Mouse (Mus musculus): ENCODE data around the gene Gm9918.

Gm9918 gene

DNA sequence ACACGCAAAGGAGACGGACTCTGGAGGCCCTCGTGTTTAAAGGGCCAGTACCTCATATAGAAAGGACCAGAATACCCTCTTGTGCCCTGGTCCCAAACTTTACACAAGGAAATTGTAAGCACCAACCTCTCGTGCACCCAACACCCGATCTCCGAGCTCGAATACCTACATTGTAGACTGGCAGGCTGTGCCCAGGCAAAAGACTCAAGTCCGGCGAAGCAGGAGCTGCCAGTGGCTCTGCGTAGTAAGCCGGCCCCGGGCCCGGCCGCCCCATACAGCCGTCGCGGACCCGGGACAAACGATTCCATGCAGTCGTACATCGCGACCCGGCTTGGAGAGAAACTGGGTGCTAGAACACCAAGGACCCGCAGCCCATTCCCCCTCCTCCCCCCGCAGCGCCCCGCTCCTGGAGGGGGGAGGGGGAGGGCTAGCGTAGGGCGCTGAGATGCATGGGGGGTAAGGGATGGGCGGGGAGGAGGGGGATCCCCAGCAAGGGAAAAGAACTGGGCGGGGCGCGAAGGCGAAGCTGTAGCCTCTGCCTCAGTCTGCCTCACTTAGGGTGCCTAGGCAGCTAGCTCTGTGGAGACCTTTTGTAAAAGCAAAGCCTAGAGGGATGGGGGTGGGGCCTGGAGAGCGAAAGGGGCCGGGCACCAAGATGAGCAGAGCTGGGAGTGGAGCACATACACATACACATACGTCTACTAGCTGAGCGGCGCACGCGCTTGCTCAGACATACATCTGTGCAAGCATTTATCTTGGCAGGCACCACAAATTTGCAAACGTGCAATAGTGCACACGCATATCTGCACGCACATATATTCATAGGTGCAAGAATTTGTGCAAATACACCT is 24.2 kb upstream of the Gm9918 start:
- DNase-seq (ENCODE audit: low spot score) = peak; percentile 70

DNA sequence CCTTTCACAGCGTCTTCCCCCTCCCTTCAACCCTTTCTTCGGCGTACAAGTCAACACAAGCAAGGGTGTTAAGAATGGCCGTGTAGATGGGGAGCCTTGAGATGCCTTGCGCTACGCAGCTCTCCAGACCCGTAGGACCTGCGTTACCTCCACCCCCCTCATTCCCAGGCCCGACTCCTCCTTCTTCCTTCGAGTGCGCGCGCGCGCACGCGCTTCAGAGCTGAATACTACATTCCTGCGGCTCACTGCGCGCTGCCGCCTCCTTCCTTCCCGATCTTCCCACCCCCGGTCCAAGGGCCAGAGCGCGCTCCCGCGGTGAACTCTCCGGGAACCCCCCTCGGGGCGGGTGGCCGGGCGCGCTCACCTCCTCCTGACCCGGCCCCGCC is 23.5 kb upstream of the Gm9918 start:
- DNase-seq (ENCODE audit: low spot score) = peak; percentile 94

DNA sequence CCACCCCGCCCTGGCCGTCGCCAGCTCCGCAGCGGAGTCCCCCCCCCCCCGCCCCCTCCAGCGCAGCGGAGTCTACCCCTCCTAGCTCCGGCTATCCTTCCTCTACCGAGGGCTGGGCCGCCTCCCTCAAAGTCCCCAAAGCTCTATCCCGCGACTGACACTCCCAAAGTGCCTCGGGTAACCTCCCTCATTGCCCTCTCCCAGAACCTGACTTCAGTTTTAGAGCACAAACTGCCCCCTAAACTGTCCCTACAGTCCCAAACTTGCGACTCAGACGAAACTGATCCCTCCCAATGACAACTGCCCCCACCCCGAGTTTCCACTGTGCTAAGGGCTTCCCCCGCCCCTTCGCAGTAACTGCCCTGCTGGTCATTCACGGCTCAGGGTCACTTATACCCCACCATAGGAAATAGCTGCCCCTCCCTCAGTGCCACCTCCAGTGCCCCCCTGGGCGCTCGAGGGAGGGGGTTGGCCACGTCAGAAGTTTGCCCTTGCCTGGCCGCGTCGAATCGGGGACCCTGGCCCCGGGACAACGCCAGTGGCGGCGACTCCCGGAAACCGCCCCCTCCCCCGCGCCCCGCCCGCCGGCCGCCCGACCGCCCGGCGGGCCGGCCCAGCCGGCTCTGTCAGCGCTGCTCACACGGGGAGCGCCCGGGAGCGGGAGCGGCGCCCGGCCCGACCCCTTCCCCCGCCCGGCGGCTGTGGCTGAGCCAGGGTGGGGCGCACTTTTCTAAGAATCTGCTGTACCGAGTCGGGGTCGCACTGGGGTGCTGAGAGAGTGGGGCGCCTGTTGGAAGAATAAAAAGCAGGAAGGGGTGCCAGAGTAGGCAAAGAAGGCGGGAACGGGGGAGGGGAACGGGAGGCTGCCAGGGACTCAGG is 22.9 kb upstream of the Gm9918 start:
- peak; percentile 79 for DNase-seq (ENCODE audit: low spot score)

DNA sequence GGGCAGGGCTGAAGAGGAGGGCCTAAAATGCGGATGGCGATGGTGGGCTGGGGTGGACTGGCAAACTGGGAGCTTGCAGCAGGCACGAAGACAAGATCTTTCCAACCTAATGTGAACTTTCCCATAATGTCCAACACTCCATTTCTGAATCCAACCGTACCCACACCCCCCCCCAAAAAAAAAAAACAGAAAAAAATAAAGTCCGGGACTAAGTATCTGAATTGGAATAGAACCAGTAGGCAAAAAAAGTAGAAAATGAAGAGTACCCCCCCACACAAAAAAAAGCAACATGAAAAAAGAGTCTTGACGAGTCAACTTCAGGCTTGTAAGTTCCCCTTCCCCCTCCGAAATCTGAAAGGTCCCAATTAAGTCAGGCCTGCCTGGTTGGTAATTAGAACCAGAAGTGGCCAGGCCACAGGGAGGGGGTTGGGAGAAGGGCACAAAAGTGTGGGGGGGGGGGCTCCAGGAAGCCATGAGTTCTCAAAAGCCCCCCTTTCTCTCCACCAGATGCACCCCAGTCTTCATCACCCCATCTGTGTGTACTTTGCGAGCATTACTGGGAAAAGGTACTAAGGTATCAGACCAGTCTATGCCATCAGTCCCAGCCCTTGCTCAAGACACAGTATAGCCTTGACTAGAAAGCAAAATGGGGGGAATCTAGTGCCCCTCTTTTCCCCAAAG is 22.1 kb upstream of the Gm9918 start:
- no peak for DNase-seq (ENCODE audit: low spot score)

DNA sequence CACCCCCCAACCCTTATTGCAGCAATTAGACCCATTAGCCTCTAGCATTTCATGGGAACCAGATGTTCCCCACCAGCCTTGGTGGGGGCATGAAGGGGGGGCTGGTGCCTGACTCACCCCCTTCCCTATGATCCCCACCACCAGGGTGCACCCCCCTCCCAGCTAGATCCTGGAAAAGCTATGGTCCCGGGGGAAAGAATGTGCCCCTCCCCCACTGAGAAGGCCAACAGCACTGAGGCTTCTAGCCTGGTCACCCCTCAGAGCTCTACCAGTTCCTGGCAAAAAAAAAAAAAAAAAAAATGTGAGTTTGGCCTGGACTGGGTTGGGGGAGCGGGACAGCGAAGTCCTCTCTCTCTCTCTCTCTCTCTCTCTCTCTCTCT is 21.6 kb upstream of the Gm9918 start:
- no peak for DNase-seq (ENCODE audit: low spot score)

DNA sequence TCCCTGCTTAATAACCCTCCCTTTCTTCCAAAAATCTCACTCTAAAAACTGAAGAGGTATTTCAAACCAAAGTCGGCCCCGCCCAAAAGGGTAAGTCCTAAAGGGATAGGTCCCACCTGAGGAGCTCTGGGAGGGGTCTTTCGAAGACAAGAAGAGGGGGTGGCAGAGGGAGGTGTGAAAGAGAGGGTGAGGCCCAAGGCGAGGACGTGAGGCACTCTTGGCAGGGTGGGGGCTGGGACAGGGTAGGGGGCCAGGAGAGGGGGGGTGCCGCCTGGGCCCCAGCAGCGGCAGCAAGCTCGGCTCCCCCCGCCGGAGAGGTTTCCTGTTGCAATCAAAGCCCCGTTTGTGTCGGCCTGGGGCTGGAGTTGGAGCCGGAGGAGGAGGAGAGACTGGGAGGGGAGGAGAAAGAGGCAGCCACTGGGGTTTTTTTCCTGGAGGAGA is 21.1 kb upstream of the Gm9918 start:
- DNase-seq (ENCODE audit: low spot score) = no peak

DNA sequence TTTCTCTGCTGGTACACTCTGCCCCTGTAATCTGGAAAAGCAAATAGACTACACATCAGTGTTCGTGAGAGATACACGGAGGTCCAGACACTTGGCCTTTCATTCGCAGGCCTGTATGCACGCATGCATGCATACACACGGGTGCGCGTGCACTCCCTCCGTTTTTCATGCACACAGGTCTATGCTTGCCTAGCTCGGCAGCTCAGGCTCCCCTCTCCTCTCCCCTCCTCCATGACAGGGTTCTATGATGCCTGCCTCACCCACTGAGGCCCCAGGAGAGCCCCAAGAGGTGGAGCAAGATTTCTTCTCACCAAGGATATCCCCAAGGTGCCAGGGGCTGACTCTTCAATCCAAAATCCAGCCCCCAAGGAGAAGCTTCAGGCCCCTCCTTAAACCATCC is 20.4 kb upstream of the Gm9918 start:
- no peak for DNase-seq (ENCODE audit: low spot score)

DNA sequence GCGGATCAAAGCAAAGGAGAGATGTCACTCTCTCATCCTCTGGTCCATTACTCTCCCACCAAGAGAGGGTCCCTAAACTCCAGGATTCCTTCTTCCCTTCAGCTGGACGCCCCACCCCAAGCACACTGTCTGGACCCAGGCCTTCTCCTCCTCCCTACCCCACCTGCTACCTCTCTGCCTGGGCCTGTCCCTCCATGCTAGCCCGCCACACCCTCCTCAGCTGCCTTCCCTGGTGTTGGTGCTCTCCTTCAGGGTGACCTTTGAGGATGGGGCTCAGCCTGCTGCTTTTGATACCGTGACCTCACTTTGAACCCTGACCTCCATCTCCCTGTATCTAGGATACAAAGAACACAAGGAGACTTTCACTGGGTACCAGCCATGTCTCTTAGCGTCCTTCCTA is 19.8 kb upstream of the Gm9918 start:
- DNase-seq (ENCODE audit: low spot score) = no peak

DNA sequence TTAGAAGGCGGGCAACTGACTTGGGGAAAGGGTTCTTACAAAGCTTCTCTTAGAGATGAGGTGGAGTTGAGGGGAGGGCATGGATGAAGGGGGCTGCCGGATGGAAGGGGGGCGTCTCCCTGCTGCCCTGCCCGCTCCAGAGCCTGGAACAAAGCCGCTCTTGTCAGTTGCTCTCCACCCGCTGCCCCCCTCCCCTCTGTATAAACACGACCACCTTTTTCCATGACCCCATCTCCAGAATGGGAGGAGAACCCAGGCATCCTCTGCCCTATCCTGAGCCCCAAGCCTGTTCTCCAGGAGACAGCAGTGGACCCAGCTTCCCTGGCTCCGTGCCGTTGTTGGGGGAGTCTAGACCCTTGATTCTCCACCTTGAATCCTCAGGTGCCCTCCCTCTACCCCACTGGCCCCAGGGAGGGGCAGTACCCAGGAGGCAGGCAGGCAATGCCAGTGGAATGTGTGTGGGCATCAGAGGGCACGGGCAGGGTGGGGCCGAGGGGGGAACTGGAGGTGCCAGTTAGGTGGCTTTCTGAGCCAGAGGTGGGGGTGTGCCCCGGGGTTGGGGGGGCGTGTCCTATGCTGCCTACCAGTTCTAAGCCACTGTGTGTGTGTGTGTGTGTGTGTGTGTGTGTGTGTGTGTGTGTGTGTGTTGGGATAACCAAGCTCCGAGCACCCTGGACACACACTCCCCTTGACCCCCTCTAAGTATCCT is 14.7 kb upstream of the Gm9918 start:
- no peak for DNase-seq (ENCODE audit: low spot score)

DNA sequence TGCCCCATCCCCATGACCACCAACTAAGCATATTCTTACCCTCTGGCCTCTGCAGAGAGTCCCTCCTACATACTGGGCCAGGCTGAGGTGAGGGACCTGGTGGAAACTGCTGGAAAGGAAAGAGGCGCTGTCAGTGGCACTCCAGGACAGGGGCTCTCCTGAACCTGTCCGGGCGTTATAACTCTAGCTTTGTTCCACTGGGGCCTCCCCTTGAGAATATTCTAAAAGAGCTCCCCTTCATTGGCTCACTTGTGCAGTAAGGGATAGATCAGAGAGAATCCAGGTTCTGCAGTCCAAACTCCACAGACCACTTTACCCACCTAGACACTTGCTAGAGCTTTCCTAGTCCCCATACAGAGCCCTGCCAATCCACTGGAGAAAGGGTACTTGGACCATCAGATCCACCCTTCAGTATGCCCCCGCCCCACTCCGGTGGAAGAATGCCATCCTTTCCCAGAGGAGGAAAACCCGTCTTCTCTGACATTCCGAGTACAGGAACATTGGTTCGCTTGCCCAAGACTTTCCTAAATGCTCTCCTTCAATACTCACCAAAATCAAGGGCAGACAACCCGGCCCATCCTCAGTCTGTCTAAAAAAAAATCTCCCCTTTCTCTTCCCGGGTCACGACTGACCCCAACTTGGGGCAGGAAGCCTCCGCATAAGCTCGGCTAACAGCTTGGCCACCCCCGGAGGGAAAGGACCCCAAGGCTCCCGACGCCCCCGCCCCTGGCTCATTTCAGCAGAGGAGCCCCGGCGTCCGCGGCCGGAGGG is 13.7 kb upstream of the Gm9918 start:
- no peak for DNase-seq (ENCODE audit: low spot score)

DNA sequence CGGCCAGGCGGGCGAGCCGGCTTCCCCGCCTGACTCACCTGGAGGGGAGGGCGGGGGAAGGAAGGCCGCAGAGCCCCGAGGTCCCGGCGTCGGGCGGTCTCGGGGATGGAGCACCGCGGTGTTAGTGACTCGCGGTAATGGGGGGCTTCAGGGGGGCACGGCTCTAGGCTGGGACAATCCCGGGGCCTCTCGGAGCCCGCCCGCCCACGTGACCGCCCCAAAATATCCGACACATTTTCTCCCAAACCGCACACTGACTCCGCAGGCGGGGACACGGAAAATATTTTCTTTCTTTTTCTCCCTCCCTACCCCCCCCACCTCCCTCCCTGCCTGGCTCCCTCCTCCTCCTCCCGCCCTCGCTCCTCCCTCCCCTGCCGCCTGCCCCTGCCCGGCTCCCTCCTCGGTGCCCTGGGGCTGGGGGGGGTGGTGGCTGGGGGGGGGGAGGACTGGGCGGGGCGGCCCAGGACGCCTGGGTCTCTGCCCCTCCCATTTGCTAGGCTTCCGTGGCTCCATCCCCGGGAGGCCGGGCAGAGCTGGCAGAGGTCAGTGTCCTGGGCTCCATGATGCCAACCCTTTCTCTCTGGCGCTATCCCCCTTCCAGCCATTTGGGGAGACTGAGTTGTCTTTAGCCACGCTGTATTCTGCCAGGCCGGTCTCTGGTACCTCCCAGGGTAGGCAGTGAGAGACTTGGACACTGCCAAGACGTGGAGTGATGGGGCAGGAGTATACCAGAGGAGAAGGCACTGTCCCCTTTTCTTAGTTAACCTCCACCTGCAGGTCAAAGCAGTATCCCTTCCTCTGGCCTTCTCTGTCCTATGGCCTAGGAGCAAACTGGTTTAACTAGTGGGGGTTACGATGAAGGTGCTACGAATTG is 12.9 kb upstream of the Gm9918 start, which contains the start of gene Rarg:
Gene Rarg, minus strand, starts transcription at position 316 of the 874 bp plus-strand sequence.
- peak; percentile 62 for DNase-seq (ENCODE audit: low spot score)

DNA sequence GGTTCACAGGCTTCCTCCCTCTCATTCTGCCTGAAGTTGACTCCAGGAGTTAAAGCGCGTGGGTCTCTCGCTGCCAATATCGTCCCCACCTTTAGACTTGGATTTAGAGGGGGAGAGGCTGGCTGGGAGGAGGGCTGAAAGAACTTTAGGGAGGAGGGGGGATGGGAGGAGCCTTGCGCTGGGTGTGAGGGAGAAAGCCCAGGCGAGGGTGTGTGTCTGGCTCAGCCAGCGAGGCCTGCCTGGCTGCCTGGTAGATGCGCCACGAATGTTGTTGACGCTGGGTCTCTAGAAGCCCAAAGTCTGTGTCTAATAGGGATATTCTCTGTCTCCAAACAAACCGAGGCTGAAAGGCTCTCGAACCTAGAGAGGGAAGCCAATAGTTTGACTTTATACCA is 12.3 kb upstream of the Gm9918 start:
- no peak for DNase-seq (ENCODE audit: low spot score)

DNA sequence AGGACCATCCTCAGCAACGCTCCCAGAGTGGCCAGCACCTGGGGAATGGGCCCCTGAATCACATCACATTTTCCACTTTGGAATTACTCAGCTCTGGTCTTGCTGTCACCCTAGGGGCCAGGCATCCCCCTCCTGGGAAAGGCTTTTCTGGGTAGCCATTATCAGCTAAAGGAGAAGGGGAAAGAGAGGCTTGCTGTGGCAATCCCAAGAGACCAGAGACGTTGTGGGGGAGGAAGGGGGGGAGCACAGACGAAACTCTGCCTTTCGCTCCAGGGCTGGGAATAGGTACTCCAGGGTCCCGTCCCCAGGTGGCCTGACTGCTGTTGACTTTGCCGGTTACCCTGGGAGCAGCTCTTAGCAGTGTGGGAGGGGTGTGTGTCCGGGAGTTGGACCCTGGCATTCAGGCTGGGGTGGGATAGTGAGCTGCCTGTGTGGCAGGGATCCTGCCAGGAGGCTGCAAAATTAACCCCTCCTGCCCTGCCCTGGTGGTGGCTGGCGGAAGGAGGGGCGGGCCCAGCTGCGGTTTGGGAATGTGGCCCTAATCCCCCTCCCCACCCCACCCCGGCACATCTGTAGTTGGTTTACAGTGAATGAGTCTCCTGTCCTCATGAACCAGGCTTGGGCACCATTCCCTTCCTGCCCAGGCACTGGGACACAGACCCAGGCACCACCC is 11.6 kb upstream of the Gm9918 start:
- no peak for DNase-seq (ENCODE audit: low spot score)

DNA sequence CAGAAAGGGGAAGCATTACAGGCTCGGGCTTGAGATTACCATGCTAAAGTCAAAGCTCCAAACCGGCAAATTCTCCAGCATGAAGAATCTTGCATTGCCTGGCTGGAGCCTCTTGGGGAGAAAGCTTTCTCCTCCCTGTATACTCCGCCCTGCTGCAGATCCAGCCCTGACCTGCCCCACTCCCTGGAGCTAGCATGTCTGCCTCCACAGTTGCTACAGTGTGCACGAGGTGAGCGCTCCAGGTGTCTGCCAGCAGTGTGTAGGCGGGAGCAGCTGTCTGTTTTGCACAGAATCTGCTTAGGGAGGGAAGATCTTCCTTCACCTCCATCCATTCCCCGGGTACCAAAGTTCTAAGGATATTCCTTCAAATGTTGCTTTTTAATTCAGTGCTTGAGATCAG is 7.8 kb upstream of the Gm9918 start:
- no peak for DNase-seq (ENCODE audit: low spot score)

DNA sequence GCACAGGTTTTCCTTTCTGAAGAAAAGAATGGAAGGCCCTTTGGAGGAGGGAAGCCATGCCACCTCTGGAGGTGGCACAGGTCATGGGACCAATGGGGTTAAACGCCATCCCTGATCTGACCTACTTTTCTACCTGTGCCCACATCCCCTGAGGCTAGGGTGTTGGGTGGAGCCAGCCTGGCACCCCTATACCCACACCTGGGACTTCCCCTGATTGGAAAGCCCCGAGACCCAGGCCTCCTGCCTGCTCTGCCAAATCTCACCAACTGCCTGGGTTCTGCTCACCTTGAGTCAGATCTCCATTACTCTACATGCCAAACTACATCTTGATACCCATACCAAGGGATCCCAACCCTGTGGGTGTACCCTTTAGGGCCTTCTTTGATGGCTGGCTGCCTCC is 7.3 kb upstream of the Gm9918 start:
- no peak for DNase-seq (ENCODE audit: low spot score)

DNA sequence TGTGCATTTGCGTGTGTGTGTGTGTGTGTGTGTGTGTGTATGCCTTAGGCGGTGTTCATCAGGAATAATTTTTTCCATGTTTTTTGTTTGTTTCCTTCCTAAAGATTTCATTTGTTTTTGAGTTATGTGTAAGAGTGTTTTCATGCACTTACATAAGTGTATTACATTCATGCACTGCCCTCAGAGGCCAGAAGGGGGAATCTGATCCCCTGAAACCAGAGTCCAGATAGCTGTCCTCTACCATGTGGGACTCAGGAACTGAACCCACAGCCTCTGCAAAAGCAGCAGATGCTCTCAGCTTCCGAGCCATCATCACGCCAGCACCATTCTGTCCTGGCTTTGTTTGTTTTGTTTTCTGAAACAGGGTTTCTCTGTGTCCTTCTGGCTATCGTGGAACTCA is 4.8 kb upstream of the Gm9918 start:
- no peak for DNase-seq (ENCODE audit: low spot score)

DNA sequence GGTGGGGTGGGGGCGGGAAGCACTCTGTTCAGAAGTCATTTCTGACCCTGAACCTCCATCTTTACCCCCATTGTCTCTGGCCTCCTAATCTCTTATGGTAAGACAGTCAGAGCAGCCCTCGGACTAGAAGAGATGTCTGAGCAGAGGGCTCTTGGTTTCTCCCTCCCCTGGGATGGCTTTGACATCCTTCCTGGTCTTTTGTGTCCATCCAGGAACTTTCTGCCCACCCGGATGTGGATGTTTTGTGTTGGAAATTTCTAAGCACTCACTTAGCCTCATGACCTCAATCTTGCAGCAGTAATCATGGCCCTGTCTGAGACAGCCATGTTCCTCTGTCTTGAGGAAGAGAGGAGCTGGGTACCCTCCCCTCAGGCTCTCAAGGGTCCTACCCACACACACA is 1.1 kb downstream of the Gm9918 start:
- no peak for DNase-seq (ENCODE audit: low spot score)

DNA sequence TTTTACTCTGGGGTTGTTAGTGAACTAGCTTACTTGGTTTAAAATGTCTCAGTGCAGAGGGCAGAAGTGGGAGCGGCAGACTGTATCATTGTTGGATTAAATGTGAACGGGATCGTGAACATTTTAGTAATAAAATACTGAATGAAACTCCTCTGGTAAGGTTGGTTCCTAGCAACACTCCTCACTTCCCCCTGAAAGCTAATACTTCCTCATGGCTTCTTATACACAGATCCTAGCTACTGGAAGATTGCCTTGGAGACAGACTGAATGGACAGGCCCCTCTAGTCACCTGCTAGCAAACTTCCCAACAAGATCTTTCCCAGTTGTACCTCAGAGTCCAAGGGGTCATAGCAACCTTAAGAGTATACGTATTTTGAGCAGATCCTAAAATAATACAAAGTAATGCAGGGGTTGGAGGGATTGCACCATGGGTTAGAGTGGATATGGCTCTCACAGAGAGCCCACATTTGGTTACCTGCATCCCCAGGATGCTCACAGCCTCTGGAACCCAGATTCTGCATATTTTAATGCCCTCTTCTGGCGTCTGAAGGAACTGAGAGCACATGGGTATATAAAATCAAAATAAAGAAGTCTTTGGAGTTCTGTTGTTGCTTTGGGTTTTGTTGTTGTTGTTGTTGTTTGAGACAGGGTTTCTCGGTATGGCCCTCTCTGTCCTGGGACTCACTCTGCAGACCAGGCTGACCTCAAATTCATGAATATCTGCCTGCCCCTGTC is 3.8 kb downstream of the Gm9918 start:
- no peak for DNase-seq (ENCODE audit: low spot score)

DNA sequence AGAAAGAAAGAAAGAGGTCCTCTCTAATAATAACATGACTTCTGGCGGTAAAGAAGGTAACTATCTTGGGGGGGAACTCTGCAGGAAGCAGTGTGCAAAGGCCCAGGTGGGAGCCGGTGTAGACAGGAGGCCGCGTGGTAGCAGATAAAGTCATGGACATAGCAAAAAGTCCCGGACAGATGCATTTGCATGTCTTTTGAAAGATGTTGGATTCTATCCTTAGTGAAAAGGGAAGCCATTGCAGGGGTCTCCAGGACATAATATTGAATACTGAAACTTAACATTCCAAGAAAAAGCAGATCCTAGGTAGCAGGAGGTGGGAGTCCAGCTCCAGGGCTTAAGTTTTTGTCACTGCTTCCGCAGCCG is 8.3 kb downstream of the Gm9918 start:
- DNase-seq (ENCODE audit: low spot score) = no peak
